Mouse (Mus musculus) layer of hippocampus, postnatal 10 days (tissue): ENCODE results near the gene Lats1. TPM values are rescaled to one million over a fixed set of nuclear protein-coding genes. Genes with fewer than 3 reads are reported as not detected.

Experiments
- DNase-seq, 2 experiments: peaks; one replicate each; pipeline ENCODE4 v3.0.0; 2021; ENCODE audit warnings: low spot score in 2 of 2
- long read RNA-seq: library from polyadenylated mRNA; stranded (forward); transcript quantifications from one replicate; pipeline ENCODE4 v2.0.0, GENCODE M21; 2023
- total RNA-seq, 2 experiments: library from RNA; stranded (reverse); gene quantifications; 2 replicates each; pipeline ENCODE4 v1.2.3; 2021

Gene Lats1
- 10 to 100 TPM; 50.7 to 54.9 TPM for total RNA-seq
- long read RNA-seq, full-length matches to known transcripts = 1 of 9 reads
- long read RNA-seq, partial matches to known transcripts = 2 of 9 reads
- long read RNA-seq, other reads (novel, unspliced or antisense) = 6 of 9 reads

DNA sequence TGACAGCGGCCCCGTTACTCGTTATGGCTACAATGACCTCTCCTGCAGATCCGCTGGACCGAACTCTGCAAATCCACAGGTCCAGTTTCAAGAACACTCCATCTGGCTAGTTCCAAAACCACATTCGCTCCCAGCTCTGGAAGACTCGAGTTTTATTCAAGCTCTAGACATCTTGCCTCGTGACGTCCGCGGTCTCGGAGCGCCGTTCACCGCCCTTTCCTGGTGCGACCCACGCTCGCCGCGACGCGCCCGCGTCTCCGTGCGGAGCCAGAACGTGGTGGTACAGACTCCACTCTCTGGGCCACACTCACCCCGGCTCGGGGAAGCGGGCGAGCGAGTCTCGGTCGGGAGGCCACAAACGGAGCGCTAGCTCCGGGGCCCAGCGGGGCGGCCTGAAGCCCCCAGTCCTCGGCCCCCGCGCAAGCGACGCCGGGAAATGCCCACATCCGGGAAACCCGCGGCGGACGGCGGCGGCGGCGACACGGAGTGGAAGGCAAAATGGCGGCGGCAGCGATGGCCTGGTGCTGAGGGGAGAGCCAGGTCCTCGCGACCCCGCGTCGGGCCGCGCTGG lies at the start of gene Lats1, which contains the start of gene Pcmt1:
Lats1 (plus strand) TSS at position 484 of the 571 bp plus-strand sequence.
Pcmt1 (minus strand) TSS at position 406 of the 571 bp plus-strand sequence.
- DNase-seq = peak; percentile 89 to 92

DNA sequence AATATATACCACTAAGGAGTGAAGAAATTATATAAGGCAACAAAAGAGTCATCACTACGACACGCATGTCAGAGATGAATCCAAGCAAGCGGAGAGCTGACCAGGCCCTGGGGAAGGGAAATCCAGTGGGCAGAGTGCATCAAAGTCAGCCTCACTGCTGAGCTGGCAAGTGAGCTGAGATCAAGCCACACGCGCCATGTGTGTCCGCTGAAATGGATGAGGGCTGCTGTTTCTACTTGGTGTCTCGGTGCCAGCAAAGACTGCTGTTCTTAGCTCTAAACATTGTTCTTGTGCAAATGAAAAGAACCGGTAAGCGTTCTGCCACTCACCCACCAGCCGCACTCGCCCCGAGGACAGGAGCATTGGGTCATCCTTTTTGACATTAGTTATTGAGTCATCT lies 40.6 kb upstream of the Lats1 start:
- no peak for DNase-seq

DNA sequence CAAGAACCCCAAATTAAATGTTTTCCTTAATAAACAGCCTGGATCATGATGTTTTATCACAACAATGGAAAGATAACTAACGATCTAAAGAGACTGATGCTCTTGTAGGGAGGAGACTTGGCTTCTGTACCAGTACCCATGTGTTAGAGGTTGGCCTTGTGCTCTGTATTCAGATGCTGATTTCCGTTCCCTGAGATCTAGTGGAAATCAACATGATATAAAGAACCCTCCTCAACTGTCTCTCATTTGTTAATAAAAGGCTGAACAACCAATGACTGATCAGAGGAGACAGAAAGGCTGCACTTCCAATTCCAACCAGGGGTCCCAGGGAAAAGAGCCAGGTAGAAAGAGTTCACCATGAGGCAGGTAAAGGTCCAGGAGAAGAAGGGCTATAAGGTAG lies 35.1 kb upstream of the Lats1 start:
- DNase-seq = no peak

DNA sequence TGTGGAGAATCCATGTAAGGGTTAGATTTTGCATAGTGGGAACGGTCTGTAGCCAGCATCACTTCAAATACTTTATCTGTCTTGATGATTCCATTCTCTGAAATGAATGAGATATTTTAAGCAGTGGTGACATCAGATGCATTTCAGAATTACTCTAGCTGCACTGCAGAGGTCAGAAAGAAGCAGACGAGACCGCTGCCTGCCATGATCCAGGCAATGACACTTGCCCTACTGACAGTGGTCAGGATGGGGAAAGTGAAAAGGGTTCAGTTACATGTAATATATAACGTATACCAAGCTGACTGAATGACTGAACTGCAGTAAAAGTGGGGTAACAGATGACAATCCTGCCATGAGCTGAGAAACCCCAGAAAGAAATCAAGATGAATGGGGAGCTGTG lies 32.0 kb upstream of the Lats1 start:
- no peak for DNase-seq

DNA sequence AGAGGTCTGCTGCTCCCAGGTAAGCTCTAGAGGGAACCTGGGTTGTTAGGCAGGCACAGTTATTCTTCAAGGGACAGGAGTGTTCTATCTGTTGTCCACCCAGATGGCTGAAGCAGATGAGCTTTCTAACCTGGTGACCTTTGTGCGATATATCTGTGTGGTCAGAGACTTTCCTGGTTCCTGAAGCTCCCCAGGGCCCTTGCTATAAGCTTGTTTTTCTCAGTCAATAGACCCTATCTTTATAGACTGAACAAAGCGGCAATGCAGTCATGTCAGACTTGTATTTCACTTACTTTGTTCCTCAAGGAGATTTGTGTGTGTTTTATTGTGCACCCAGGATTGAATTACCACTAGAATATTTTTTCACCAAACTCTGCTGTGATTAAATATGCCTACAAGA lies 30.0 kb upstream of the Lats1 start:
- DNase-seq = no peak

DNA sequence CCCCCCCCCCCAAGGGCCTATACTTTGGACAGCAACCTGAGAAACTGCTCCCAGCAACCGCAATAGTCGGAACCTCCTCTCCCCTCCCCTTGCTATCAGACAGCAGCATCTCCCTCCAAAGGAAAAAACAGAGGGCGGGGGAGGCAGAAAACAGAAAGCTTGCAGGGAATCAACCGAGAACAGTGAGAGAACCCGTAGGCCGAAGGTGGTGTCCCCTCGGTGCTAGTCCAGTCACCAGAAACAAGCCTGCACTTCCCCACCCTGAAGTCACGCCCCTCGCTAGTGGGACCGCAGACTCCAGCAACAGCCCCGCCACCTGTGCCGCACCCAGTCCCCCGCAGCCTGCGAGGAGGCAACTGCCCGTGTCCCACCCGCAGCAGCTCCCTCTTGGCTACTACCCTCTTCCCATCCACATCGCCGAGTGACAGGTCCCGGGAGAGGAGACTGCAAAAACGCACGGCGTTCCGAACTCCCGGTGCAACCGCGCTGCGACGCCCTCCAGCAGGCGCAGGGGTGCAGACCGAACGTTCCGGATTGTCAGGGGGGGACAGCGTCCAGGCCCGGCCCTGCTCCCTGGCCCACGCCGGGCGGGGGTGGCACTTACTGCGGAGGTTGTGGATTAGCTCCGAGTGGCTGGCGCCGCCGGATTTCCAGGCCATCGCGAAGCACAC lies 18.4 kb upstream of the Lats1 start:
- DNase-seq = no peak

DNA sequence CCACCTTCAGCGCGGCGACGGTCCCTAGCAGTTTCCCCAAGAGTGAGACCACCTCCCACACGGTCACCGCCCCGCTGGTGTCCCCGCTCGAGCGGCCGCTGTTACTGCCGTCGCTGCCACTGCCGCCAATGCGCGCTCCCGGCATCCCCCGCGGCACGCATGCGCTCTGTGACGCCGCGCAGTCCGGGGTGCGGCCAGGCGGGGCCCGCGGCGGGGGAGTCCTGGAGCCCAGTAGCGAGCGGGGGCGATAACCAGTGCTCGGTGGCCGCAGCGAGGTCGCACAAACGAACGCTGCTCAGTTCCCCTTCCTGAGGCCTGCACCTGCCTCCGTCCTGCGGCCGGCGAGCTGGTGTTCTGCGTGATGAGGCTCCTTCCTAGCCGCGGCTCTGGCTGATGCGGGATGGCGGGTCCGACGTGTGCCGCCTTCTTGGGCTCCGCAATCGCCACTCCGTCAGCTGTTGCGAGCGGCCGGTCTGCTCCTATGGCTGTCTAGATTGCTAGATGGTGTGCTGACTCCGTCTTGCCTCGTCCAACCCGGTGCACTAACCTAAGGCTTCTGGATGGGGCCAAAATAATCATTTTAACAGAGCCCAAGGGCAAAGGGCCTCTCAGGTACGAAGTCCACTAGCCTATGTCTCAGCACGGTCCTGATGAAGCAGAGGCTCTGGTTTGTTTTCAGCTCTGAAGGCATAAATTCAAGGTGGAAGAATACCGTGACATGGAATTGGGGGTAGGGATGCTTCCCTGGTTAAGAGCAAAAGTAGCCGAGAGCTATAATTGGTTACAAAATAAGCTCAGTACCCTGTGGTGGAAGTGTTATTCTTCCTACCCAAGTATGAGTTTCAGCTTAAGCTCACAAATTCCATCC lies 17.6 kb upstream of the Lats1 start:
- peak; percentile 90 to 95 for DNase-seq

DNA sequence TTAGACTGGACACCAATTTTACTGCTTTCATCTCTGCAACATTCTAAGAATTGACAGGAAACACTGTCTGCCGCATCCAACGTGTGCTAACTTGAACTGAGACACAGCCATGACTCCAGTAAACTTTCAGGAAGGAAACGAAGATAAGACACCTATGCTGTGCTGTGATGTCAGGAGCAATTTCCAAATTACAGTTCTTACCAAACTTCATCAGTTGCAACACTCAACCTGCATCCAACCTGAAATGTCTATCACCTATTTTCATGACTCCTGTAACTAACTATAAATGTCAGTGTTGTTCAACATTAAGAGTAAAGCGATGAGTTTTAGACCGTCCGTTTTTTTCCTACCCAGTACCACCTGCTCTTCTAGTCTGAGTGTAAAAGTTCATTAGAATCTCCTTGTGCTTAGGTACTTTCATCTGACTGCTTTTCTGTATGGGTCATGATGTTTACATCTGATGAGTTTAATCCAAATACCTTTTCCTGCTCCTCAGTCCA lies 16.9 kb upstream of the Lats1 start:
- no peak for DNase-seq

DNA sequence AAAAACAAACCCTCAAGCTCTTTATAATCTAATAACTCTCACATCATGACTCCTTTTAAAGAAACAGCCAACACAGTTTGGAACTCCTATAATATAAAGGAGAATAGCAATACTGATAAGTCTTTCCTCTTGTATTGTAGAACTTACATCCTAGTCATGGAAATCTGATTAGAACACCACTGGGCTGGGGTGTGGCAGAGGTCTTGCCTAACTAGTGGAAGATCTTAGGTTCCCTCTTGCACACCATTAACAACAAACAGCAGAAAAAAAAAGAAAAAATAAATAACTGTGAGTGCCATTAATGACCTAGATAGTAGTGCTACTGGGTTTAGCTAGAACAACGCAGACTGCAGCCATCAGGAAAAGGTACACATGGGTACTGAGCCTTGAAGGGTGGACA lies 16.1 kb upstream of the Lats1 start:
- DNase-seq = no peak

DNA sequence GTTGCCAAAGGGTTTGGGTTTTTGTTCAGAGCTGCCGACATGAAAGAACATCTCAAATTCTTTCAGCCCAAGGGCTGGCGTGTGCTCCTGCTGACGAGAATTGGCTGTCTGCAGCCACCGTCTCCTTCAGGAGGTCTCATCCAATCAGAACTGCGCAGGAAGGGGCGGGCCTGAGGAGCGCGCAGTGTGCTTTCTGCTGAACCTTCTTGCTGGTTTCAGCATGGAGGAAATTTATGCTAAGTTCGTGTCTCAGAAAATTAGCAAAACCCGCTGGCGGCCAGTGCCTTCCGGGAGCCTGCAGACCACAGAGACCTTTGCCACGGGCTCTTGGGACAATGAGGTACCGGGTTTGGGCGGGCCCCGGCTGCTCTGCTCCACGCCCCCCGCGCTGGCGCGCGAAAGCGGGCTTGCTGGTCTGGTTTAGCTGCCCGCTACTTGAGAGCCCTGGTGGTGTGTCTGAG lies 13.6 kb upstream of the Lats1 start, which contains the start of gene Nup43:
Nup43 (plus strand) TSS at position 162 of the 461 bp plus-strand sequence.
- DNase-seq = peak; percentile 87 to 88

DNA sequence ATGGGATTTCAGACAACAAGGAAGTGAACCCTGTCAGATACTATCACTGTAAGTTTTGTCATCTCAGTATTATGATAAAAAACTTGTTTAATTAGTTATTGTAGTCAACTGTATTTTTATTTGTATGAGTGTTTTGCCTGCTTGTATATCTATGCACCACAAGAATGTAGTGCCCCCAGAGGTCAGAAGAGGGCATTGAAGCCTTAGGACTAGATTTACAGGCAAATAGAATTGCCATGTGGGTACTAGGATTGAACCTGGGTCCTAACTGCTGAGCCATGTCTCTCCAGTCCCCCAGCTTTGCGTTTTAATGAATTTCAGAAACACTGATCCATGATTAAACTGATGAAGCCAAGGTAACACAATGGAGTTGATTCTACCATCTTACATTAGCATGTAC lies 7.3 kb upstream of the Lats1 start:
- no peak for DNase-seq

DNA sequence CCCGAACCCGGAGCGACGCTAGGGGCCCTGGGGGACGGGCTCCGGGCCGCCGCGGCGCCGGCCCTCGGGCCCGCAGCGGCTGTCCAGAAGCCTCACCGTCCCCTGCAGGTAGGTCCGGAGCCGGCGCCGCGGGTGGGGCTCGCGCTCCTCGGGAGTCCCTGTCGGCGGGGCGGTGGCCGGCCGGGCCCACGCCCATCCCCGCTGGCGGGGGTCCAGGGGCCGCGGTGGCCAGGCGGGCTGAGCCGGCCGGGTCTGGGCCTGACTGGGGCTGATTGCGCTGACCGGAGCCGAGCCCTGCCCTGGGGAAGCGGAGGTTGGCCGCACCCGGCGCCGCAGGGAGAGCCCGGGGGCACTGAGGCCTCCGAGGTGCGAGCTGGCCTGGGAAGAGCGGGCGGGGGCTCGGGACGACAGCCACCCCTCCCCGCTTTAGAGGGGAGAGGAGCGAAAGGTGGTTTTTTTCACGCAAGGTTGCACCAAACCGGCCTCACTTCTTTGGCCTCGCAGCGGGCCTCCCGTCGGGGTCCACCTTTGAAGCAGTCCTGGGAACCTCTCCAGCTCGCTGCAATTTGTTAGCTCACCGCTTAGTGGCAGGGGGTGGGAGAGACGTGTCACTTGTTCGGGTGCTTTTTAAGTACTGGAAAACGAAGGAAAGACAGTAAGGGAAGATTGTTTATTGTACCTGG lies 470 bp downstream of the Lats1 start:
- peak; percentile 69 to 75 for DNase-seq

DNA sequence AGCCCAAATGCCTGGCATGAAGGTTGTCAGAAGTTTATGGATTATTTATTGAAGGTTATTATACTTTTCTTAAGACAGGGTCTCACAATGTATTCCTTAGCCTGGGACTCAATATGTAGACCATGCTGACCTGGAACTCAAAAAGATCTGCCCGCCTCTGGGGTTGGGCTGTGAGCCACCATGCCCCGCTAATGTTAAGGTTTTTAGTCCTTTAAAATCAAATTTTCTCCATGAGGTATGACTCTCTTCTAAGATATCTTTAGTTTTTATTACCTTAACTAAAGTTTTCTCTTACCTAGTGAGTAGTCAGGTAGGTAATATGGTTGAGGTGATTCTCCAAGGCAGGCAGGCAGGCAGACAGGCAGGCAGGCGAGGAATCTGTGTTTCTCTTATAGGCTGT lies 1.2 kb downstream of the Lats1 start:
- no peak for DNase-seq

DNA sequence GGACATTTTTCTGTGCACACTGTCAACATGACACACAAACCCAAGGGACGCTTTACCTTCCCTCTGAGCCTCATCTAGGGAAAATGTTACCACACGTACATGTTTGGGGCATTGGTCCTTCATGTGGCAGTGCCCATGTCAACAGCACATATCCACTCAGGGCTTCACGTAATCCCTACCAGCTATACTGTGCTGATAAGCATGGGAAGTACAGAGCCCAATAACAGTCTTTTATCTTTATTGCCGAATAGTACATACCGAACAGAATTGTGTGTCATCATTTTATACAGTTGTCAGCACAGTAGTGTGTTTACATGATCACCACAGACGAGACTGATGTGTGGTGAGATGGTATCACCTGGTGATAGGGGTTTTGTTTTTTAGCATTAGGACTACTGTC lies 5.9 kb downstream of the Lats1 start:
- DNase-seq = no peak

DNA sequence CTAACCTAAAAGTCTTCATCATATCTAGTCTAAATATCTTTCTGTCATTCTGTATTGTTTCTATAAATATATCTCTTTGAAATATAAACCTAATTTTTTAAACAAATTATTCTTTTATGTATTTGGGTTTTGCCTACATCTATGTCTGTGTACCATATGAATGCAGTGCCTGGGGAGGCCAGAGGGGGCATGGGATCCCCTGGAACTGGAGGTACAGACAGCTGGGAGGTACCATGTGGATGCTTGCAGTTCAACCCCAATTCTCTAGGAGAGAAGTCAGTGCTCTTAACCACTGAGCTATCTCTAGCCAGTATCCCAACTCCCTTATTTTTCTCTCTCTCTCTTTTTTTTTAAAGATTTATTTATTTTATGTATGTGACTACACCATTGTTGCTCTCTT lies 14.3 kb downstream of the Lats1 start:
- DNase-seq = no peak

DNA sequence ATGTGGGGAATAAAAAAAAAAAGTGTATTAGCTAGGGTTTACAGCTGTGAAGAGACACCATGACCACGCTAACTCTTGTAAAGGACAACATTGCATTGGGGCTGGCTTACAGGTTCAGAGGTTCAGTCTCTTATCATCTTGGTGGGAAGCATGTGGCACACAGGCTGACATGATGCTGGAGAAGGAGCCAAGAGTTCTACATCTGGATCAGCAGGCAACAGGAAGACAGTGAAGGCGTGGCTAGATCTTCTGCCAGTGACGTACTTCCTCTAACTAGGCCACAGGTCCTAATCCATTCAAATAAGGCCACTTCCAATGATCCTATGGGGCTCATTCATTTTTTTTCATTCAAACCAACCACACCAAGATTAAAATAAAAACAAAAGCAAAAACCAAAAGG lies 19.1 kb downstream of the Lats1 start:
- no peak for DNase-seq

DNA sequence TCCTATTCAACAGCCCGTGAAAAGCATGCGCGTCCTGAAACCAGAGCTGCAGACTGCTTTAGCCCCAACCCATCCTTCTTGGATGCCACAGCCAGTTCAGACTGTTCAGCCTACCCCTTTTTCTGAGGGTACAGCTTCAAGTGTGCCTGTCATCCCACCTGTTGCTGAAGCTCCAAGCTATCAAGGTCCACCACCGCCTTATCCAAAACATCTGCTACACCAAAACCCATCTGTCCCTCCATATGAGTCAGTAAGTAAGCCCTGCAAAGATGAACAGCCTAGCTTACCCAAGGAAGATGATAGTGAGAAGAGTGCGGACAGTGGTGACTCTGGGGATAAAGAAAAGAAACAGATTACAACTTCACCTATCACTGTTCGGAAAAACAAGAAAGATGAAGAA lies 21.6 kb downstream of the Lats1 start:
- DNase-seq = no peak

DNA sequence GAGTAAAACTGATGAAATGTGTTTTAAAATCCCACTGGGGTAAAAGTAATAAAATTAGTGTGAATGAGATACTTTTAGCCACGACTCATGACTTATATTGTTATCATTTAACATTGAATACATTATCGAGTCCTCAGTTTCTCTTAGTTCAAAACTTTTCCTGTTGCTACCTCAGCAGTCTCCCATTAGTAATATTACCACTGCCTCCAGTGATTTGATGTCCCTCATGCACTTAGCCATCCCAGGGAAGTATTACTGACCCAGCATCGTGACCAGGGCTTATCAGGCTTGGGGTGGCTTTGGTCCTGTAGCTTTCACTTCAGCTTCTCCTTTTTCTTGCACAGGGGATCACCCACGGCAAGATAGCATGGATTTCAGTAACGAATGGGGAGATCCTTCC lies 29.1 kb downstream of the Lats1 start:
- no peak for DNase-seq

DNA sequence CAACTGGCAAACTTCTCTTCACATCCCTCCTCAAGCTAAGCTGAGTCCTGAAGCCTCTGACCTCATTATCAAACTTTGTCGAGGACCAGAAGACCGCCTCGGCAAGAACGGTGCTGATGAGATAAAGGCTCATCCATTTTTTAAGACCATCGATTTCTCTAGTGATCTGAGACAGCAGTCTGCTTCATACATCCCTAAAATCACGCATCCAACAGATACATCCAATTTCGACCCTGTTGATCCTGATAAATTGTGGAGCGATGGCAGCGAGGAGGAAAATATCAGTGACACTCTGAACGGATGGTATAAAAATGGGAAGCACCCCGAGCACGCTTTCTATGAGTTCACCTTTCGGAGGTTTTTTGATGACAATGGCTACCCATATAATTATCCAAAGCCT lies 31.5 kb downstream of the Lats1 start:
- no peak for DNase-seq

DNA sequence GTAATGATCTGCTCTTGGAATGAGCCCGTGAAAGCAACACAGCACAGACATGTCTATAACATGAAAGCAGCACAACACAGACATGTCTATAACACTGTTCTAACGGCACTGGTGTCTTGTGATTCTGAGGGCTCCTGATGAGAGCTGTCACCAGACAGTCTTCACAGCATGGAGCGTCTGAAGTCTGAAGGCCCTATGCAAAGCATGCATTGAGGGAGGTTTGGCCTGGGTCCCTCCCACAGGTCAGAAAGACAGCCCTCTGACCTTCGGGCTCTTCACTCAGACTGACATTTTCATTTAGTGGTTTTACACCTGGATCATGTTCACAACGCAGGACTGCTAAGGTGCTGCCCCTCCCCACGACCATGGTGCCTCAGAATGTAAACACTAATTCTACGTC lies 34.0 kb downstream of the Lats1 start:
- no peak for DNase-seq
